Mouse (Mus musculus) yolk sac, embryonic 10.5 days (tissue): ENCODE data around the gene Calhm2.

ENCODE experiments used
- DNase-seq: peaks from one replicate; pipeline ENCODE4 v3.0.0-alpha.2; 2017; ENCODE audit warnings: low spot score

The Calhm2 gene

DNA sequence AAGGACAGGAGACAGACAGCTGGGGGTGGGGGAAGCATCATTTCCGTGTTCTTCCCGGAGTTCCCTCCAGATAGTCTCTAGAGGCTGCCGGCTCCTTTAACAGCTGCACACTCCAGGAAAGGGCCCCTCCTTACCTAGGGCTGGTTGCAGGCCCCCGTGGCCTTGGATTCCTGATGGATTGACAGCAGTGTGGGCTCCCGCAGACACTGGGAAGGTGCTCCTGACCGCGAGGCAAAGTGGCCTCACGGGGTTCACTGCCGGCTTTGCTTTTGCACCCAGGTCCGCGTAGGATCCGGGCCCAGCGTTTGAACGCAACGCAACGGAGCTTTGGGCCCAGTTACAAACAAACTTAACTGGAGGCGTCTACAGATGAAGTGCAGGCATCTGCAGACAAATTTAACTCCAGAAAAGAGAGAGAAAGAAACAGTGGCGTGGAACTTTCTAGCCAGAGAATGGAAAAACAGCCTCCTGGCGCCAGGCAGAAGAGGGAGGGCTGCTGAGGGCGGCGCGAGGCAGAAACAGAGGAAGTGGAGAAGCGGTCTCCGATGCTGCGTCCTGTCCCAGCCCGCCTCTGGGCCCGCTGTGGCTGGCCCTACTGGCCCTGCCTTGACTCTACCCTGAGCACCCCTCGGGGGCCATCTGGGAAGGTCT lies at the start of gene Calhm2:
Gene Calhm2 (minus strand): TSS at position 524 of the 651 bp plus-strand sequence.
- peak; percentile 39 for DNase-seq

DNA sequence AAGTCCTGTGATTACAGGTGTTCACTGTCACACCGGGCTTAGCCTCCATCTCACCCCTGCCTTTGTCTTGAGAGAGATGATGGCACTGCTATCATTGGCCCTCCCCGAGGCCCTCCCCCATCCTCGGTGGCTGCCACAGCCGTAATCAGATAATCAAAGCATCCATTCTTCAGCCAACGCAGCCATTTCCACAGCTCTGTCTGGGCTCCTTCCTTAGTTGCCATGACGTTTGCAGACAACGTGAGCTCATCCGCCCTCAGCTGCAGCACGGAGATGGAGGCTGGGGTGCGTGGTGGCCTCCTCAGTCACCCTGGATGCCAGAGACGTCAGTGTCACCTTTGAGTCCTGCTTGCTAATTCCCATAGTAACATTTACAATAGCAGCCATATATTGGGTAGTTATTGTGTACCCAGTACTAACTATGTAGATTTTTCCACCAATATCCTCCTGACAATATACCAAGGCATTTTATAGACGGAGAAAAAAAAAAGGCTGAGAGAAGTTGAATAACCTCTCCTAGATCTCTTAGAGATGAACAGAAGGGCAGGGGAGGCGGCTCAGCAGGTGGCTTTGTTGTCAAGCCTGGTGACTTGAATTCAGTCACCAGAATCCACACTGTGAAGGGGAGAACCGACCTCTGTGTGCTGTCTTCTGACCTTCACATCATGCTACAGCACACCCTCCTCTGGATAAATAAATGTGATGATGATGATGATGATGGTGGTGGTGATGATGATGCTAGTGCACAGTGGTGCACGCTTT lies 48.6 kb upstream of the Calhm2 start:
- no peak for DNase-seq

DNA sequence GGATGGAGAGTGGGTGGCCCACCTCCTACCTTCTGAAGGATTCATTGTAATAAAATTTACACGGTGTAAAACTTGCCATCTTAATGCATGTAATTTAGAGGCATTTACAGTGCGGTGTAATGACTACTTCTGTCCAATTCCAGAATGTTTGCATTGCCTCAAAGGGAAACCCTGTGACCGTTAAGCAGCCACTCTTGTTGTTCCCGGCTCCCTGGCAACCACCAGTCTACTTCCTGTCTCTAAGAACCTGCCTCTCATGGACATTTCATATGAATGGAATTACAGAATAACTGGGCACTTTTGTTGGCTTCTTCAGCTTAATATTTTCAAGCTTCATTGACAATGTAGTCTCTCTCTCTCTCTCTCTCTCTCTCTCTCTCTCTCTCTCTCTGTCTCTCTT lies 46.6 kb upstream of the Calhm2 start:
- DNase-seq, result no peak

DNA sequence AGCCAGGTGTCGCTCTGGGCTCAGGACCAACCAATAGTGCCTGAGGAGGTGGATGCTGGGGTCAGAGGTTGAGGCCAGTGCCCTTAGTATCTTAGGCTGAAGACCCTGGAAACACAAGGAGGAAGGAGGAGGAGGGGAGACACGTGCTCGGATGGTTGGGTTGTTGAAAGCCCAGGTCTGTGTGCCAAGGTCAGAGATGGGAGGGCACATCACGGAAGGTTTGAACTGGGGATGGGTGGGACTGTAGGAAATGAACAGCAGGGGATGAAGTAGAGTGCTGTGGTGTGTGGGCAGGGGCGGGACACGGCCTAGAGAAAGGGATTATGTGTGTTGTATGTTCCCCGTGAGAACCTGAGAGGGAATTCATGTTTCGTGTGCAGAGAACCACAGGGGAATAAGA lies 46.1 kb upstream of the Calhm2 start:
- no peak for DNase-seq

DNA sequence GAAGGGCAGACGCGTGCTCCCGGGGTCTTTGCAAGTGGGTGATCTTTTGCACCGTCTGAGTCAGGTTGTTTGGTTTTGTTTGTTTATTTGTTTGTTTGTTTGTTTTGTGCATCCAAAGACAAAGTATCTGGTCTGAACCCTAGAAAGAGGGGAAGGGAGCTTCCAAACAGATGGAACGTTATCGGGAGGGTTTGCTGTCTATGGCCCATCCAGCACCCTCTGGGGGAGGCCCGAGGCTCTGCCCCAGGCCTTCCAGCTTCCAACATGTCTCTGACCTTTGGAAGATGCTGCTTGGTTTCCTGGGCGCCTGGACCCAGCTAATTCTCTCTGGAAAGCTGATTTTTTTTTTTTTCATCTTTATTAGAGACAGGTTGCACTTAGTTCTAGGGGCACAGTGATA lies 41.9 kb upstream of the Calhm2 start:
- no peak for DNase-seq

DNA sequence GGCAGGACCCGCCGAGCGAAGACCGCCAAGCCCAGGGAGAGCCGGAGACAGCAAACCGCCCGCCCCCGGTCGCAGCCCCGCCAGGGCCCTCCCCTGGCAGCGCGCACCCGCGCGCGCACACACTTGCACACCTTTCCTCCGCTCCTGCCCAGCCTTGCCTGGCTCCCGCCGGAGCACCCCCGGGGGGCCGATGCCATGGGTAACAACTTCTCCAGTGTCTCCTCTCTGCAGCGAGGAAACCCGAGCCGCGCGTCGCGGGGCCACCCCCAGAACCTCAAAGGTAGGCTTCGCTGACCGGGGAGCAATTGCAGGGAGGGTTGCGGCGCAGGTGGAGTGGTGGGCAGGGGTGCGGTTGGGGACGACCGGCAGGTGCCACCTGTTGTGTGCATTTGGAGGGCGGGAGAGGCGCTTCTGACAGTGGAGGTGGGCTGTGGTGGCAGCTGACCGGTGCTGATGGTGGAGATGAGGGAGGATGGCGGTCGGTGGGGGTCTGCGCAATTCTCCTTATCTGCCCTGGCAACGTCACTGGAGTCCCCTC lies 41.2 kb upstream of the Calhm2 start:
- no peak for DNase-seq

DNA sequence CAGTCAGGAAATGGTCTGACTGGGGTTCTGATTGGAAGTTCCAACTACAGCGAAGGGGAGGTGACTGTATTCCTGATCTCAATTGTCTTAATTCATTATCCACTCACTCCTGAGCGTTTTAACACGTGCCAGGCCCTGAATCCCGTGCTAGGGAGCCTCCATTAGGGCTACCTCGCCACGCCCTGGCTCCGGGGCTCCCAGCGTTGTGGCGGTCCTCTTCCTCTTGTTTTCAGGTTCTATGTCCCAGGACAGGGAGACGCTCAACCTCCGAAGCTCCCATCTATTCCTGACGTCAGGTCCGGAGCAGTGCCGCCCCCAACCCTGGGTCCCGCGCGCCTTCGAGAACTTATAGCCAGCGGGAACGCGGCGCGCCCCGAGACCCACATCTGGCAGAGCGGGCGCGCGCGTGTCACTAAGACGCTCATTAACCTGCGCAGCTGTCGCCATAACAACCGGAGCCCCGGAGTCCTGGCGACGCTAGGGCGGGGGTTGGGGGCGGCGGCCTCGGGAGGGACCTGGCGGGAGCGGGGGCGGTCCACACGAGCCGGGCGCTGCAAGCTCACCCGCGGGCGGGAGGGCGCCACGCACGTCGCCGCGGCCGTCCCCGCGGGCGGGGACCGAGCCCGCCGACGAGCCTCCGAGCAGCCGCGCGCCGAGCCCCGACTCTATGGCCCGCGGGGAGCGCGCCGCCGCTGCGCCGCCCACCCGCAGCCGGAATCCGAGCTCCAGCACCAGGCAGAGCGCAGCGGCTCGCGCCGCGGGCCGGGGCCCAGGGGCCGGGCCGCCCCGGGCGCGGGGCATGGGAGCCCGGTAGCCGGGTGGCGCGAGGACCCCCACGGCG lies 40.6 kb upstream of the Calhm2 start, which contains the start of gene Neurl1a:
Gene Neurl1a (plus strand): TSS at position 390 of the 841 bp plus-strand sequence.
- DNase-seq, result peak; percentile 48

DNA sequence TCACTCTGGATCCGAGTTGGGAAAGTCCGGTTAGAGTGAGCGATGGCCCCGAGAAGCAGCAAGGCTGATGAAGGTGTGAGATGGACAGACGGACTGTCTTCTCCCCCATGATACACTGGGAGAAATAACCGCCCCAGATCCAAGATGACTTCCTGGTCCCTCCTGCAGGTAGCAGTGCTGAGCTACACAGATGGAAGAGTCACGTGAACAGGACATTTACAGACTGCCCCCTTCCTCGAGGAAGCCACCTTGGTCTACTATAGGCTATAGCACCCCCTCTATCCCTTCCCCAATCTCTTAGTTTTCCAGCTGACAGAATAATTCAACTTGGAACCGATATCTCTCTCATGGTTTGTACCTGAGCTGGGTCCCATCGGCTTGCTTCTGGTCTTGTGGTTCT lies 39.9 kb upstream of the Calhm2 start:
- DNase-seq, result peak; percentile 21

DNA sequence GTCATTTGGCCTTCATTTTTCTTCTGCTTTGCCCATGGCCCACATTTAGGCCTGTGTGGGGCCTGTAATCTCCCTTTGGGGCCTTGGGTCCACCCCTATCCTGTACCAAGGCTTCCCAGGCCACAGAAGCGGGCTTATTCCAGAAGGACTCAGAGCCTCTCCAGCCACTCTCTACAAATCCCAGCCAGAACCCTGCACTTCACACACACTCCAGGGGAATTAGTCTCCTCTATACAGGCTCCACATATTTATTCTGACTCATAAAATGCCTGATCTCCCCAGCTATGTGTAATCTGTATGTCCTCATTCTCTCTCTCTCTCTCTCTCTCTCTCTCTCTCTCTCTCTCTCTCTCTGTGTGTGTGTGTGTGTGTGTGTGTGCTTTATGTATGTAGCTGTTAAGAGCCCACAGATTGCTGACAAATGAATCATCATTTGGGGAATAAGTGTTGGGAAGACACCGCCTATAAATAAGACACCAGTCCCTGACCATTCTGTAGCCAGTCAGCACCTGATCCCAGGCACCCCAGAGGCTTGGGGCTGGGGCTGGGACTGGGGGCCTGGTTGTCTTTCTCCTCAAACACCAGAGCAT lies 38.9 kb upstream of the Calhm2 start:
- DNase-seq, result no peak

DNA sequence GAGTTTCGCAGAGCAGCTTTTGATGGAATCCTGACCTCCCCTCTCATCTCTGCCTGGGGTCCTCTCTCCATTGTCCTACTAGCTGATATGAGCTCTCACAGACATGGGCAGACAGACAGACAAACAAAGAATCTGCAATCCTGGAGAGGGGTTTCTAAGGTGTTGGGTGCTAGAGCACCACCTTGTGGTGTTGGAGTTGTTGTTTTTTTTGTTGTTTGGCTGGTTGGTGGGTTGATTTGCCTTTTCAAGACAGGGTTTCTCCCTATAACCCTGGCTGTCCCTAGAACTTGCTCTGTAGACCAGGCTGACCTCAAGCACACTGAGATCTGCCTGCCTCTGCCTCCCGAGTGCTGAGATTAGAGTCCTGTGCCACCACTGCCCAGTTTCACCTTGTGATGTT lies 37.4 kb upstream of the Calhm2 start:
- DNase-seq, result no peak

DNA sequence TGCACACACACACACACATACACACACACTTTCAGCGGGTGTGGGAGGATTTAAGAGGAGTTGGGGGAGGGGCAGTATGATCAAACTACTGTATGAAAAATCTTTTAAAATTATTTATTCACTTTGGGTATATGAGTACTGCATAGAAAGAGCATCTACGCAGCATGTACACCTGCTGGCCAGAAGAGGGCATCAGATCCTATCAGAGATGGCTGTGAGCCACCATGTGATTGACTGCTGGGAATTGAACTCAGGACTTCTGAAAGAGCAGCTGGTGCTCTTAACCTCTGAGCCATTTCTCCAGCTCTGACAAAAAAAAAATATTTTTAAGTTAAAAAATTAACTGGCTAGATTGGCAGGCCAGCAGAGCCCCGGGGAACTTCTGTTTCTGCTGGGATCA lies 36.4 kb upstream of the Calhm2 start:
- DNase-seq, result no peak

DNA sequence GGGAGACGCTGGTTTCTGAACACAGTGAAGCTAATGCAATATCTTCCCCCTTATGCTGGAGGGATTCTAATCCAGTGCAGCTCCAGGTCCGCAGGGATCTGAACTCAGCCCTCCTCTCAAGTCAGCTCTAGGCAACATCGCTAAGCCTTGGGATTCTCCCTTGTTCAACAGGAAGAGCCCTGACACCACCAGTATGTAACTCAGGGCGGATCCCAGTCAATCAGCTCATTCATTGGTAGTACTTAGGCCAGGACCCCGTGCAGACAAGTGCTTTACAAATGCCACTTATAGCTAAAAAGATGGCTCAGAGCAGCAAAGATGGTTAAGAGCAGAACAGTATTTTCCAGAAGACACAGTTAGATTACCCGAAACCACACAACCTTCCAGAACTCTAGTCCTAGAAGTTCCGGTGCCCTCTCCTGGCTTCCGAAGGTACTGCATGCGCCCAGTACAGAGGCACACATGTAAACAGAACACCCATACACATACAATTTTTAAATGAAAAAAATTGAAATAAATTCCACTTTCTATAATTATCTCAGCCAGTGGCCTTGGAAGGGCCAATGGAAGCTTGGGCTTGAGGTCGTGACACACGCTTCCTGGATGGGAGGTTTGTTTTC lies 30.8 kb upstream of the Calhm2 start:
- DNase-seq, result peak; percentile 65

DNA sequence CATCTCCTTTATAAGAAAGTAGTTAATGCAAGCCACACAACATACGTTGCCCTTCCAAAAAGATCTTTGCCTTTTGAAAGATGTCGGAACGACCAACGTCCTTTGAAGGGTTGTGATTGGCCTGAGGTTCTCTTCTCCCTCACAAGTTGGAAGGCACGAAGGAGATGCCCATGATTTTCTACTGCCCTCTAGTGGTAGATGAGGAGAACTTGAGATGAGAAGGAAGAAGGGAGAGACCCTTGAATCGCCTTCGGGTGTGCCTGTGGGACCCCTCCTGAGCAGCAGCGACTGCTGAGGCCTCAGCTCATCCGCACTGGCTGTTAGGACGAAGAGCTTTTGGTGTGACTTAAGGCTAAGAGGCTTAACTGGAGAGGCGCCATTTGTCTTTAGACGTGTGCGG lies 30.1 kb upstream of the Calhm2 start:
- peak; percentile 11 for DNase-seq

DNA sequence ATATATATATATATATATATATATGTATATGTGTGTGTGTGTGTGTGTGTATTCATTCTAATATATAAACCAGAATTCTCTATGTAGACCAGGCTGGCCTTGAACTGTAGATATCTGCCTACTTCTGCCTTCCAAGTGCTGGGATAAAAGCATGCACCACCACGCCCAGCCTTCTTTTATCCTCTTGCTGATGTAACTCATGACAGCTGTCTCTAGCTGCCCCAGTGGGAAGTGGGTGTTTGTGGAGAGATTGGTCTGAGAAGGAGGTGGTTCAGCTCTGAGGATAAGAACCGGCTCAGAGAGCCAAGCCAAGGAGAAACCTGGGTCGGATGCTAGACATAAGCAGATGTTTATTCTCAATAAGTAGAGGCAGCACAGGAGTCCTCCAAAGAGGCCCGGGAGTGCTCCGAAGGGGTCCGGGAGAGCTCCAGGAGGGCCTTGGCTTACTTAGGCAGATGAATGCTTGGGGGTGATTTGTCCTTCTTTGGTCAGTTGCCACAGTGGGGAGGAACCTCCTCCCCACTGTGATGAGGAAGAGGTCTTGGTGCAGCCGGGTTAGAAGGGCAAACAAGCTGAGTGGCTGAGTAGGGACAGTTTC lies 29.6 kb upstream of the Calhm2 start:
- DNase-seq, result no peak

DNA sequence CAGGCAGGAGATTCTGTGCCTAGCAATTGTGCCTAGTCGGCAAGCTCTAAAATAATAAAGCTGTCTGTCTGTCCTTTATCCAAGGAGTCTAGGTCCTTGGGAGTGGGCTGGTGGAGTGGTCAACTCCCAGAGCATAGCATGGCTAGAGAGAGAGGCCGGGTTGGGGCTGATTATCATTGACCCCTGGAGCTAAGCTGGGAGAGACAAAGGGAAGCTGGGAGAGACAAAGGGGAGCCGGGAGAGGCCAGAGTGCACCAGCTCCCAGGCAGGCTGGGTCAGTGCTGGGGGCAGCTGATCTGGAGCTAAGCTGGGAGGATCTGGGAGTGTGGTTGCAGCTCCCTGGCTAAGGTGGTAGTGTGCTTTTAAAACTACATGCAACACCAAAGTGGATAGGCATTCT lies 28.7 kb upstream of the Calhm2 start:
- DNase-seq, result no peak

DNA sequence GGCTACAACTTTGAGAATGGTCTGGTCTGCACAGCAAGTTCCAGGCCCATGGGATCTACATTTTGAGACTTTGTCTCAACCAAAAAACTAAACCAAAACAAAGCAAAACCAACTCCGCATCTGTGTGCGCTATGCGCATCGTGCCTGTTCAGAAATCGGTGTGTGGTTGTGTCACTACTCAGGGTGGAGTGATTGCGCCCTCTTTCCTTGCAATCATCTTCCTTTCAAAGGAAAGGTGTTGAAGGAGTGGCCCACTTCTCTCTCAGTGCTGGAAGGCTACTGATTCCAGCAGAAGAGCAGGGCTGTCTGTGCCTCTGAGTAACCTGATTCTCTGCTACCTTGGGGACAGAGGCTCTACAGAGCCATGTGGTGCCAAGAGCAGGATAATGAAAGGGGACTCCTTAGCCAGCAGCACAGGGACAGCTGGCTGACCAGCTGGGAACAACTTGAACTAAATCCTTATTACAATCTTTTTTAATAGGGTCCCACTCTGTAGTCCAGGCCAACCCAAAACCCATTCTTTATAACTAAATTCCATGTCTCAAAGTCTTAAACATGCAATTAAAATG lies 25.2 kb upstream of the Calhm2 start:
- no peak for DNase-seq

DNA sequence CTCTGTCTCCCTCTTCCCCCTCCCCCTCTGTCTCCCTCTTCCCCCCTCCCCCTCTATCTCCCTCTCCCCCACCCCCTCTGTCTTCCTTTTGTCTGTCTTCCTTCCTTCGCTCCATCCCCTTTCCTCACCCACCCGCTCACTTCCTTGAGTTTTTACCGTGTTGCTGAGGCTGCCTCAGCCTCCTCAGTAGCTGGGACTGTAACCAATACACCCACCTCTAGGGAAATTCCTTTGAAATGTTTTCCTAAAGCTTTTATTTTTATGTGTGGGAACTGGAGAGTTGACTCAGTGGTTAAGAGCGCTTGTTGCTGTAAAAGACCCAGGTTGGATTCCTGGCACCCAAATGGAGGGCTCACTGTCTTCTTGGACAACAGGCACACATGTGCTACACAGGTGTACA lies 23.6 kb upstream of the Calhm2 start:
- no peak for DNase-seq

DNA sequence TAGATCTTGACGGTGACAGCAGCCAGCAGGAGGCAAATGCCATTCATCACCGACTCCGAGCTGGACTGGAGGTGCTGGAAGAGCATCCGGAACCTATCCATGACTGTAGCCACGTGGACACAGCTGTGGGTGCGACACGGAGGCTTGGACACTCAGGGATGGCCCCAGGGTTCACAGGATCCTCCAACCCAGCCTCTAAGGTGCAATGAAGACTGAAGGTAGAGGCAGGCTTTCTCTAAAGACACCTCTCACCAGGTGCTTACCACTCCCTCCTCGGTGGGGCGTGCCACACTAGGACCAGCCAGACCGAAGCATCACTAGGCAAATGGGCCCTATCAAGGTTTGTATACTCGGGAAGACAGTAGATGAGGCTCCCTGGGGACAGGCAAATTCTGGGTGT lies 19.6 kb upstream of the Calhm2 start, which contains the start of gene Calhm3:
Gene Calhm3 (minus strand): TSS at position 101 of the 400 bp plus-strand sequence.
- no peak for DNase-seq

DNA sequence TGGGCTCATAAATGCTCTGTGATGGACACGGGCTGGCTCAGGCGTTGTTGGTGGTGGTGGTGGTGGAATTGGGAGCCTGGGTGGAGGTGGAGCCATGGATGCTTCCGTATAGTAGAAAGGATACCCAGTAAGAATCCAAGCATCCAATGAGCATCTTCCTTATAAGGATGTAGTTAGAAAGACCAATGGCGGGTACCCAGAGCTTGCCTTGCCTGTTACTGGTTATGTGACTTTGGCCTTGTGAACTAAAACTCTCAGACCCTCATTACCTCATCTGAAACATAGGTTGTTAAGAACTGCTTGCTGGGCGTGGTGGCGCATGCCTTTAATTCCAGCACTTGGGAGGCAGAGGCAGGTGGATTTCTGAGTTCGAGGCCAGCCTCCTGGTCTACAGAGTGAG lies 15.7 kb upstream of the Calhm2 start:
- DNase-seq, result no peak

DNA sequence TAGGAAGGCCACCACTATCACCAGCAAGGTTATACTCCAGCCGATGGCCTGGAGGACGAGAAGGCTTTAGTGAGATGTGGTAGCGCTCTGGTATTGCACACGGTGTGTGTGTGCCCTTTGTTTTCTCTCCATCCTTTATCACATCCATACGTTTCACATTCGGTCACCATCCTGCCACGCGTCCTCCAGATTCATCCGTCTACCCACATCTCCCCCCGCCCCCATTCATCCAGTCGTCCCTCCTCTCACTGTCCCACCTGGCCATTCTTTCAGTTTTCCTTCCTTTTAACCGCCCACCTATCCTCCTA lies 13.9 kb upstream of the Calhm2 start:
- DNase-seq, result no peak
